8 mouse cellular contexts compared by ENCODE assay signal in genomic region chr2:129593141-129593875, GRCm38 (mm10). TPM values are rescaled to one million over a fixed set of nuclear protein-coding genes. Genes with fewer than 3 reads are reported as not detected.
DNase-seq lines count a peak whose midpoint lies in the region; ATAC-seq and TF ChIP-seq lines count a peak whose summit lies in the region.

No protein-coding gene starts in this region.

- H3K9me3 ChIP-seq in forebrain, embryonic 13.5 days (replicated peaks) = no peaks in the 10 kb centered on the region
- no peaks in the 10 kb centered on the region for H3K9me3 ChIP-seq in heart, embryonic 15.5 days (replicated peaks)
- no peaks in the 10 kb centered on the region for H3K9me3 ChIP-seq in liver, embryonic 14.5 days (ENCODE audit: control insufficient read depth, low read length)
- no peaks in the 10 kb centered on the region for H3K9me3 ChIP-seq in neural tube, embryonic 15.5 days (replicated peaks)

- peak; percentile 29 to 43 for DNase-seq in B cell, adult 2 months
- peak; percentile 84 to 91 for DNase-seq in kidney, postnatal 25 days
- no peak for DNase-seq in liver, embryonic 14.5 days (ENCODE audit: low read depth in 3 of 3, low spot score in 3 of 3)
- DNase-seq in thymus, postnatal 36 days = peak; percentile 16 to 20

- TF ChIP-seq EP300 in liver, embryonic 14.5 days (IDR thresholded peaks at IDR 0.05; ENCODE audit: low read depth) = no peak

- peak overlapping the region; percentile 88 for H3K9ac ChIP-seq in forebrain, embryonic 13.5 days
- peak overlapping the region; percentile 84 for H3K9ac ChIP-seq in heart, embryonic 15.5 days
- peak overlapping the region; percentile 47 for H3K9ac ChIP-seq in liver, embryonic 14.5 days (replicated peaks)
- H3K9ac ChIP-seq in neural tube, embryonic 15.5 days (replicated peaks) = peak overlapping the region; percentile 76

- peak overlapping the region; percentile 92 for H3K4me3 ChIP-seq in brown adipose tissue, adult 24 weeks (ENCODE audit: insufficient read depth, low read depth, low read length)
- peak overlapping the region; percentile 73 for H3K4me3 ChIP-seq in forebrain, embryonic 13.5 days
- H3K4me3 ChIP-seq in heart, embryonic 15.5 days = peak overlapping the region; percentile 75
- H3K4me3 ChIP-seq in liver, embryonic 14.5 days (ENCODE audit: insufficient read depth in 1 of 2, low read depth in 2 of 2, low read length in 2 of 2) = peak overlapping the region; percentile 48 to 53
- peak overlapping the region; percentile 69 for H3K4me3 ChIP-seq in neural tube, embryonic 15.5 days (replicated peaks)

- no peaks in the 10 kb centered on the region for H3K36me3 ChIP-seq in forebrain, embryonic 13.5 days (ENCODE audit: poor library complexity, severe bottlenecking)
- H3K36me3 ChIP-seq in heart, embryonic 15.5 days = no peaks in the 10 kb centered on the region
- no peaks in the 10 kb centered on the region for H3K36me3 ChIP-seq in liver, embryonic 14.5 days (replicated peaks; ENCODE audit: control insufficient read depth, insufficient read depth, low read depth)
- no peaks in the 10 kb centered on the region for H3K36me3 ChIP-seq in neural tube, embryonic 15.5 days

- H3K4me1 ChIP-seq in brown adipose tissue, adult 24 weeks (ENCODE audit: control insufficient read depth, insufficient read depth, insufficient read length, low read length) = peaks cover 12% of the 10 kb centered on the region
- peaks cover 33% of the 10 kb centered on the region for H3K4me1 ChIP-seq in forebrain, embryonic 13.5 days
- peaks cover 48% of the 10 kb centered on the region for H3K4me1 ChIP-seq in heart, embryonic 15.5 days (replicated peaks)
- peaks cover 0 to 5% of the 10 kb centered on the region in 2 experiments; a peak in 1 of 4 replicates for H3K4me1 ChIP-seq in liver, embryonic 14.5 days (replicated peaks; ENCODE audit: control insufficient read depth in 2 of 2, insufficient read depth in 2 of 2, low read length in 1 of 2)
- H3K4me1 ChIP-seq in neural tube, embryonic 15.5 days = peaks cover 53% of the 10 kb centered on the region

- TF ChIP-seq CTCF in liver, embryonic 14.5 days (IDR thresholded peaks at IDR 0.05; ENCODE audit: low read depth) = no peak

- H3K27me3 ChIP-seq in forebrain, embryonic 13.5 days = no peaks in the 10 kb centered on the region
- no peaks in the 10 kb centered on the region for H3K27me3 ChIP-seq in heart, embryonic 15.5 days
- peaks cover 15% of the 10 kb centered on the region for H3K27me3 ChIP-seq in liver, embryonic 14.5 days (ENCODE audit: control insufficient read depth, insufficient read depth, low read length)
- H3K27me3 ChIP-seq in neural tube, embryonic 15.5 days (replicated peaks) = no peaks in the 10 kb centered on the region

- H3K27ac ChIP-seq in brown adipose tissue, adult 24 weeks (replicated peaks; ENCODE audit: low read depth, low read length) = peak overlapping the region; percentile 87
- peak overlapping the region; percentile 92 for H3K27ac ChIP-seq in forebrain, embryonic 13.5 days
- peak overlapping the region; percentile 96 for H3K27ac ChIP-seq in heart, embryonic 15.5 days
- H3K27ac ChIP-seq in liver, embryonic 14.5 days = no peak overlapping the region; the same call in 1 of the 2 replicates
- H3K27ac ChIP-seq in neural tube, embryonic 15.5 days (replicated peaks) = peak overlapping the region; percentile 92

- H3K4me2 ChIP-seq in forebrain, embryonic 13.5 days = peak overlapping the region; percentile 92
- H3K4me2 ChIP-seq in heart, embryonic 15.5 days = peak overlapping the region; percentile 82
- peak overlapping the region; percentile 47 for H3K4me2 ChIP-seq in liver, embryonic 14.5 days (ENCODE audit: low read depth)
- peak overlapping the region; percentile 89 for H3K4me2 ChIP-seq in neural tube, embryonic 15.5 days

- peak; percentile 89 for ATAC-seq in forebrain, embryonic 13.5 days
- peak; percentile 69 for ATAC-seq in heart, embryonic 15.5 days (replicated peaks; ENCODE audit: insufficient number of reproducible peaks, insufficient read depth, low FRiP score, low read depth)
- peak; percentile 24; the same call in 1 of the 2 replicates for ATAC-seq in liver, embryonic 14.5 days (ENCODE audit: insufficient read depth)
- ATAC-seq in neural tube, embryonic 15.5 days (ENCODE audit: low FRiP score) = peak; percentile 88

- 0% methylated on average over 18 of the region's 77 CpGs for WGBS in forebrain, embryonic 13.5 days
- WGBS in heart, embryonic 15.5 days = under 1% methylated on average over 58 of the region's 77 CpGs
- 1% methylated on average over 44 of the region's 77 CpGs for WGBS in liver, embryonic 14.5 days (ENCODE audit: insufficient replicate concordance)
- under 1% methylated on average over 59 of the region's 77 CpGs for WGBS in neural tube, embryonic 15.5 days

RNA-seq across cellular contexts. Expression of gene Sirpa, which starts 0.7 kb away (rescaled TPM):
- polyA plus RNA-seq in brown adipose tissue, adult 24 weeks (2012; ENCODE audit: insufficient read depth, insufficient read length, missing spikeins) = 10.9 and 11.9 TPM in 2 replicates
- polyA plus RNA-seq in forebrain, embryonic 13.5 days (2015; fragmentation: Nextera tagmentation; extraction: Ambion mirVana) = 16.9 and 19.5 TPM in 2 replicates
- 13.8 and 20.1 TPM in 2 replicates for polyA plus RNA-seq in heart, embryonic 15.5 days (2015; fragmentation: Nextera tagmentation; extraction: Ambion mirVana)
- 17.1 and 18.2 TPM in 2 replicates for polyA plus RNA-seq in liver, embryonic 14.5 days (2012; rRNA removed)
- polyA plus RNA-seq in liver, embryonic 14.5 days (2014; fragmentation: Nextera tagmentation; extraction: Ambion mirVana) = 18.7 and 20.6 TPM in 2 replicates
- polyA plus RNA-seq in neural tube, embryonic 15.5 days (2015; fragmentation: Nextera tagmentation; extraction: Ambion mirVana) = 31.4 and 36.4 TPM in 2 replicates

RNA-seq across cellular contexts. Expression of gene F830045P16Rik, which starts 56.9 kb away (rescaled TPM):
- not detected in 2 replicates for polyA plus RNA-seq in brown adipose tissue, adult 24 weeks (2012; ENCODE audit: insufficient read depth, insufficient read length, missing spikeins)
- not detected in 2 replicates for polyA plus RNA-seq in forebrain, embryonic 13.5 days (2015; fragmentation: Nextera tagmentation; extraction: Ambion mirVana)
- not detected in 2 replicates for polyA plus RNA-seq in heart, embryonic 15.5 days (2015; fragmentation: Nextera tagmentation; extraction: Ambion mirVana)
- 0.02 TPM in 1 of 2 replicates, not detected in the other for polyA plus RNA-seq in liver, embryonic 14.5 days (2012; rRNA removed)
- polyA plus RNA-seq in liver, embryonic 14.5 days (2014; fragmentation: Nextera tagmentation; extraction: Ambion mirVana) = not detected in 2 replicates
- 0.09 TPM in 1 of 2 replicates, not detected in the other for polyA plus RNA-seq in neural tube, embryonic 15.5 days (2015; fragmentation: Nextera tagmentation; extraction: Ambion mirVana)

Comparison
In these comparisons a context has a peak if more than half of its experiments do, and no peak if none do; other contexts are left out.
1. DNase-seq: peak in B cell, adult 2 months (2 of 2), kidney, postnatal 25 days (2 of 2) and thymus, postnatal 36 days (2 of 2); none in liver, embryonic 14.5 days (0 of 3).
2. ATAC-seq: peak in every context shown above with its lines; median percentile 89 in forebrain, embryonic 13.5 days; 88 in neural tube, embryonic 15.5 days; 69 in heart, embryonic 15.5 days; 24 in liver, embryonic 14.5 days.
3. Peak in every context shown above with its lines, with median percentiles within 50 percentile points of each other: H3K4me3 ChIP-seq, H3K4me2 ChIP-seq and H3K9ac ChIP-seq.